Mouse (Mus musculus): ENCODE data around the gene Tenm3.

DNA sequence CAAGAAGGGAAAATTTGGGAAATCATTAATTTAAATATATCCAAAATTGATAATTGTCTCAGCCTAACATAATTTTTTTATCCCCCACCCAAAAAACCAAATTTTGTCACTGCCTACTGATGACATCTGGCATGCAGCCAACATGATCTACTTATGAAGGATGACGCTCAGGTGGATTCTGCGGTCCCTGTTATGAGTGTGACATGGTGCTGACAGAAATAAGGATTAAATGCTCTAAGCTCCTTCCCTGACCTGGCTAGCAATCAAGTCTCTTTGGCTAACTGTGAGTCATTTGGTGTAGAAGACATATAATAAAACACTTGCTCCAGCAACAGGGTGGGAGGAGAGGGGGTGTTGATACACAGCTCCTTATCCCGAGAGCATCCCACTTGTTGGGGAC, 532.0 kb downstream of the Tenm3 start:
- no peak for TF ChIP-seq CTCF (IDR thresholded peaks at IDR 0.05; ENCODE audit: borderline replicate concordance, insufficient read depth, low read length)
- no peak for TF ChIP-seq POLR2A (IDR thresholded peaks at IDR 0.05; ENCODE audit: low read depth, low read length)
